Mouse (Mus musculus): ENCODE measurements around the gene Irf4. TPM values are rescaled to one million over a fixed set of nuclear protein-coding genes. Genes with fewer than 3 reads are reported as not detected.

The Irf4 gene
- polyA plus RNA-seq, 1 experiment, result 0.01 TPM

- Histone ChIP-seq H3K4me2 (ENCODE audit: low read depth) (no peak overlapping the region), H3K36me3 (ENCODE audit: control insufficient read depth, insufficient read depth) (no peaks in the 10 kb centered on the region), H3K79me2 (ENCODE audit: control insufficient read depth, insufficient read depth) (no peaks in the 10 kb centered on the region), H3K4me3 (no peak overlapping the region), H3K27me3 (ENCODE audit: control insufficient read depth, insufficient read depth, insufficient read length) (no peaks in the 10 kb centered on the region), H3ac (ENCODE audit: control insufficient read depth, insufficient read length) (no peak overlapping the region)
- no peak for TF ChIP-seq E2F4 (IDR thresholded peaks at IDR 0.05; ENCODE audit: insufficient read depth)
- TF ChIP-seq SRF (IDR thresholded peaks at IDR 0.05; ENCODE audit: control insufficient read depth, insufficient read length, low read depth), result no peak
- TF ChIP-seq POLR2AphosphoS2 (IDR thresholded peaks at IDR 0.05; ENCODE audit: insufficient read length, low read depth), result no peak
- no peak for TF ChIP-seq TCF3 (IDR thresholded peaks at IDR 0.05; ENCODE audit: insufficient read length, low read depth)
- no peak for TF ChIP-seq POLR2A (IDR thresholded peaks at IDR 0.05; ENCODE audit: insufficient read length, low read depth)
- no peak for TF ChIP-seq CEBPB (IDR thresholded peaks at IDR 0.05; ENCODE audit: insufficient read depth, poor library complexity, severe bottlenecking)
- TF ChIP-seq USF1 (IDR thresholded peaks at IDR 0.05; ENCODE audit: low read depth), result no peak
- no peak for TF ChIP-seq MAX (IDR thresholded peaks at IDR 0.05; ENCODE audit: low read depth)
- no peak for TF ChIP-seq MYOG (IDR thresholded peaks at IDR 0.05; ENCODE audit: control insufficient read depth in 1 of 3, insufficient read depth in 1 of 3, insufficient read length in 2 of 3, low read depth in 2 of 3)
- no peak for TF ChIP-seq MYOD1 (IDR thresholded peaks at IDR 0.05; ENCODE audit: control insufficient read depth in 1 of 3, insufficient read length in 2 of 3, low read depth in 2 of 3)
- TF ChIP-seq REST (IDR thresholded peaks at IDR 0.05; ENCODE audit: insufficient read depth, insufficient read length), result no peak
Observed at GRCm38 (mm10) chr13:30813464-30813863, 64.4 kb downstream of the Irf4 start.

- no peak overlapping the region for H3K4me2 ChIP-seq (ENCODE audit: low read depth)
- no peaks in the 10 kb centered on the region for H3K36me3 ChIP-seq (ENCODE audit: control insufficient read depth, insufficient read depth)
- H3K79me2 ChIP-seq (ENCODE audit: control insufficient read depth, insufficient read depth), result no peaks in the 10 kb centered on the region
- H3K4me3 ChIP-seq, result no peak overlapping the region
- no peaks in the 10 kb centered on the region for H3K27me3 ChIP-seq (ENCODE audit: control insufficient read depth, insufficient read depth, insufficient read length)
- no peak overlapping the region for H3ac ChIP-seq (ENCODE audit: control insufficient read depth, insufficient read length)
- TF ChIP-seq TCF3 (IDR thresholded peaks at IDR 0.05; ENCODE audit: insufficient read length, low read depth), result no peak
- no peak for TF ChIP-seq SRF (IDR thresholded peaks at IDR 0.05; ENCODE audit: control insufficient read depth, insufficient read length, low read depth)
- TF ChIP-seq POLR2AphosphoS2 (IDR thresholded peaks at IDR 0.05; ENCODE audit: insufficient read length, low read depth), result no peak
- TF ChIP-seq MYOG (IDR thresholded peaks at IDR 0.05; ENCODE audit: control insufficient read depth in 1 of 3, insufficient read depth in 1 of 3, insufficient read length in 2 of 3, low read depth in 2 of 3), result no peak
Observed at GRCm38 (mm10) chr13:30814256-30814655, 65.2 kb downstream of the Irf4 start.

Other genes with a start within 250 kb of the Irf4 start
- 229 TPM for gene Uqcrfs1, start 203.9 kb upstream of the Irf4 start, polyA plus RNA-seq (2012; fragmentation: generic; extraction: Trizol)
- 10.4 TPM for gene Dusp22, start 89.2 kb upstream of the Irf4 start, polyA plus RNA-seq (2012; fragmentation: generic; extraction: Trizol)
- gene Hus1b, start 198.5 kb downstream of the Irf4 start, polyA plus RNA-seq (2012; fragmentation: generic; extraction: Trizol), result not detected
- 12.6 TPM for gene Exoc2, start 224.9 kb downstream of the Irf4 start, polyA plus RNA-seq (2012; fragmentation: generic; extraction: Trizol)
- gene Gm5447, start 225.0 kb downstream of the Irf4 start, polyA plus RNA-seq (2012; fragmentation: generic; extraction: Trizol), result not detected